Mouse (Mus musculus) thymus, postnatal 14 days (tissue): ENCODE measurements around the gene Adam8.

ENCODE experiments used
- DNase-seq: peaks from one replicate; pipeline ENCODE4 v3.0.0; 2021

The Adam8 gene

GRCm38 (mm10) chr7:139978278-139978892, 14.0 kb downstream of the Adam8 start, which contains the start of gene 6430531B16Rik:
TSS of gene 6430531B16Rik (minus strand) at chr7:139978755.
- peak; percentile 83 for DNase-seq

- no peak for DNase-seq
Observed at GRCm38 (mm10) chr7:139975471-139975870, 16.9 kb downstream of the Adam8 start.

- DNase-seq = no peak
Observed at GRCm38 (mm10) chr7:139974307-139974706, 18.1 kb downstream of the Adam8 start.

- DNase-seq = no peak
Observed at GRCm38 (mm10) chr7:139972923-139973331, 19.4 kb downstream of the Adam8 start.

GRCm38 (mm10) chr7:139971436-139971835, 20.9 kb downstream of the Adam8 start:
- DNase-seq = no peak

- DNase-seq = no peak
Observed at GRCm38 (mm10) chr7:139970979-139971378, 21.4 kb downstream of the Adam8 start.

GRCm38 (mm10) chr7:139970216-139970919, 22.0 kb downstream of the Adam8 start:
- DNase-seq = no peak

- peak; percentile 80 for DNase-seq
Observed at GRCm38 (mm10) chr7:139969348-139970130, 22.8 kb downstream of the Adam8 start.

GRCm38 (mm10) chr7:139968428-139968827, 23.9 kb downstream of the Adam8 start:
- no peak for DNase-seq

- DNase-seq = no peak
Observed at GRCm38 (mm10) chr7:139967175-139967574, 25.2 kb downstream of the Adam8 start.

- DNase-seq = no peak
Observed at GRCm38 (mm10) chr7:139963814-139964213, 28.5 kb downstream of the Adam8 start.

- no peak for DNase-seq
Observed at GRCm38 (mm10) chr7:139961141-139961540, 31.2 kb downstream of the Adam8 start.

GRCm38 (mm10) chr7:139957958-139958357, 34.4 kb downstream of the Adam8 start:
- DNase-seq = no peak

- DNase-seq = no peak
Observed at GRCm38 (mm10) chr7:139957437-139957836, 34.9 kb downstream of the Adam8 start.

GRCm38 (mm10) chr7:139956658-139957057, 35.7 kb downstream of the Adam8 start:
- DNase-seq = no peak

- DNase-seq = no peak
Observed at GRCm38 (mm10) chr7:139955505-139955904, 36.9 kb downstream of the Adam8 start.

GRCm38 (mm10) chr7:139951991-139952633, 40.2 kb downstream of the Adam8 start:
- DNase-seq = no peak

- peak; percentile 10 for DNase-seq
Observed at GRCm38 (mm10) chr7:139951079-139951478, 41.3 kb downstream of the Adam8 start.

GRCm38 (mm10) chr7:139950283-139950971, 41.9 kb downstream of the Adam8 start:
- DNase-seq = peak; percentile 42

GRCm38 (mm10) chr7:139949893-139950282, 42.5 kb downstream of the Adam8 start:
- DNase-seq = peak; percentile 39

- no peak for DNase-seq
Observed at GRCm38 (mm10) chr7:139946032-139946431, 46.3 kb downstream of the Adam8 start.

GRCm38 (mm10) chr7:139945516-139945915, 46.8 kb downstream of the Adam8 start:
- DNase-seq = no peak
